Comparison of ENCODE assay signal across 21 mouse cellular contexts in genomic region chr14:15064991-15065525, GRCm38 (mm10).
DNase-seq lines count a peak whose midpoint lies in the region; ATAC-seq and TF ChIP-seq lines count a peak whose summit lies in the region.
"Had no signal": no experiment of that assay in that cellular context is flagged by ENCODE, and none has a peak within 500 bp of the region (broad histone marks: within the 10 kb centered on the region; RNA-seq: fewer than 3 reads in every experiment).

No protein-coding gene starts in this region.

- H3K36me3 ChIP-seq in lung, embryonic 16.5 days (ENCODE audit: control insufficient read depth, insufficient read depth, low read length), result no peaks in the 10 kb centered on the region
- no peaks in the 10 kb centered on the region for H3K36me3 ChIP-seq in heart, embryonic 10.5 days
- H3K36me3 ChIP-seq: embryonic facial prominence, embryonic 13.5 days; heart, embryonic 13.5 days; hindbrain, embryonic 13.5 days; limb, embryonic 12.5 days; liver, embryonic 12.5 days; midbrain, embryonic 10.5 days had no signal

- no peak overlapping the region for H3K9ac ChIP-seq in lung, embryonic 16.5 days (ENCODE audit: low read length)
- H3K9ac ChIP-seq: embryonic facial prominence, embryonic 13.5 days; heart, embryonic 13.5 days; hindbrain, embryonic 13.5 days; limb, embryonic 12.5 days; liver, embryonic 12.5 days had no signal

- no peaks in the 10 kb centered on the region for H3K9me3 ChIP-seq in lung, embryonic 16.5 days (ENCODE audit: control insufficient read depth, low read length)
- H3K9me3 ChIP-seq in heart, embryonic 10.5 days, result no peaks in the 10 kb centered on the region
- H3K9me3 ChIP-seq: embryonic facial prominence, embryonic 13.5 days; heart, embryonic 13.5 days; hindbrain, embryonic 13.5 days; limb, embryonic 12.5 days; liver, embryonic 12.5 days; midbrain, embryonic 10.5 days had no signal

- no peak overlapping the region for H3K4me2 ChIP-seq in lung, embryonic 16.5 days (ENCODE audit: low read depth, low read length)
- H3K4me2 ChIP-seq: embryonic facial prominence, embryonic 13.5 days; heart, embryonic 13.5 days; hindbrain, embryonic 13.5 days; limb, embryonic 12.5 days; liver, embryonic 12.5 days had no signal

- H3K27me3 ChIP-seq in lung, embryonic 16.5 days (ENCODE audit: control insufficient read depth, insufficient read depth, low read depth, low read length), result no peaks in the 10 kb centered on the region
- H3K27me3 ChIP-seq in heart, embryonic 10.5 days (ENCODE audit: insufficient read depth, poor library complexity, severe bottlenecking), result no peaks in the 10 kb centered on the region
- H3K27me3 ChIP-seq: embryonic facial prominence, embryonic 13.5 days; heart, embryonic 13.5 days; hindbrain, embryonic 13.5 days; limb, embryonic 12.5 days; liver, embryonic 12.5 days had no signal

- no peak for DNase-seq in frontal cortex, adult 2 months (ENCODE audit: extremely low spot score in 1 of 2, low spot score in 1 of 2)
- no peak for DNase-seq in lung, postnatal 14 days
- DNase-seq in brain, embryonic 14.5 days (ENCODE audit: low read depth), result peak; percentile 55
- peak; percentile 9 for DNase-seq in lung, postnatal 36 days
- no peak for DNase-seq in heart, embryonic 10.5 days (ENCODE audit: low spot score)
- DNase-seq: B cell, adult 2 months; cerebellum, adult 9-10 months; heart, adult 11 months; kidney, adult 8-10 months; kidney, postnatal 4 days; right cerebral cortex, adult 18-20 months had no signal

- 58% methylated on average over 5 of the region's 5 CpGs for WGBS in lung, embryonic 16.5 days
- 77% methylated on average over 5 of the region's 5 CpGs for WGBS in heart, embryonic 10.5 days

- no peak overlapping the region for H3K4me3 ChIP-seq in lung, embryonic 16.5 days (ENCODE audit: low read length)
- H3K4me3 ChIP-seq in heart, embryonic 10.5 days, result no peak overlapping the region
- H3K4me3 ChIP-seq: embryonic facial prominence, embryonic 13.5 days; heart, embryonic 13.5 days; hindbrain, embryonic 13.5 days; limb, embryonic 12.5 days; liver, embryonic 12.5 days; midbrain, embryonic 10.5 days had no signal

- ATAC-seq in frontal cortex, adult (ENCODE audit: low TSS enrichment), result peak; percentile 64
- ATAC-seq in lung, embryonic 16.5 days (ENCODE audit: low read depth), result 0 out of 2 replicates have a peak, but pooled peaks have one; percentile 43
- ATAC-seq: liver, embryonic 12.5 days had no signal

- no peak for TF ChIP-seq POLR2A in brain, embryonic 14.5 days (IDR thresholded peaks at IDR 0.05; ENCODE audit: borderline replicate concordance, extremely low read depth, insufficient read depth, insufficient read length, poor library complexity, severe bottlenecking)

- no peak overlapping the region for H3K27ac ChIP-seq in lung, embryonic 16.5 days (ENCODE audit: low read length)
- no peak overlapping the region for H3K27ac ChIP-seq in heart, embryonic 10.5 days
- H3K27ac ChIP-seq: embryonic facial prominence, embryonic 13.5 days; heart, embryonic 13.5 days; hindbrain, embryonic 13.5 days; limb, embryonic 12.5 days; liver, embryonic 12.5 days; macrophage; midbrain, embryonic 10.5 days; stomach, postnatal 0 days had no signal

- H3K4me1 ChIP-seq in lung, embryonic 16.5 days (replicated peaks; ENCODE audit: control insufficient read depth, insufficient read depth, low read length), result no peaks in the 10 kb centered on the region
- 0 out of 2 replicates have a peak, but pooled peaks cover 5% of the 10 kb centered on the region for H3K4me1 ChIP-seq in heart, embryonic 10.5 days
- H3K4me1 ChIP-seq: liver, embryonic 12.5 days; midbrain, embryonic 10.5 days had no signal

- no peak for TF ChIP-seq CTCF in brain, embryonic 14.5 days (IDR thresholded peaks at IDR 0.05; ENCODE audit: borderline replicate concordance, extremely low read depth, insufficient read depth, insufficient read length)

Comparison
In these comparisons a context has a peak if more than half of its experiments do, and no peak if none do; other contexts are left out.
1. DNase-seq: peak in brain, embryonic 14.5 days (single experiment) and lung, postnatal 36 days (single experiment); none in frontal cortex, adult 2 months (0 of 2), lung, postnatal 14 days (single experiment) and heart, embryonic 10.5 days (single experiment).